11 mouse cellular contexts compared by ENCODE assay signal in genomic region chr2:45100628-45101027, GRCm38 (mm10). TPM values are rescaled to one million over a fixed set of nuclear protein-coding genes. Genes with fewer than 3 reads are reported as not detected.
A peak's percentile ranks its signal among the peaks of the same experiment; 100 is the strongest.
DNase-seq lines count a peak whose midpoint lies in the region; ATAC-seq lines count a peak whose summit lies in the region.
"Had no signal": no experiment of that assay in that cellular context is flagged by ENCODE, and none has a peak within 500 bp of the region (broad histone marks: within the 10 kb centered on the region; RNA-seq: fewer than 3 reads in every experiment).

No protein-coding gene starts in this region.

- 0 out of 2 replicates have a peak overlapping the region, but pooled peaks have one; percentile 0 for H3K9ac ChIP-seq in heart, embryonic 12.5 days
- H3K9ac ChIP-seq in liver, embryonic 11.5 days (ENCODE audit: low read depth, low read length) = no peak overlapping the region; the same call in 1 of the 2 replicates
- H3K9ac ChIP-seq: limb, embryonic 15.5 days had no signal

- no peaks in the 10 kb centered on the region for H3K9me3 ChIP-seq in heart, embryonic 12.5 days (replicated peaks)
- no peaks in the 10 kb centered on the region for H3K9me3 ChIP-seq in liver, embryonic 11.5 days (ENCODE audit: control insufficient read depth, low read length)
- H3K9me3 ChIP-seq: limb, embryonic 15.5 days had no signal

- H3K4me2 ChIP-seq in heart, embryonic 12.5 days = no peak overlapping the region
- H3K4me2 ChIP-seq in liver, embryonic 11.5 days = peak overlapping the region; percentile 48
- H3K4me2 ChIP-seq: limb, embryonic 15.5 days had no signal

- H3K36me3 ChIP-seq in heart, embryonic 12.5 days = no peaks in the 10 kb centered on the region
- H3K36me3 ChIP-seq in liver, embryonic 11.5 days (ENCODE audit: control insufficient read depth, insufficient read depth, low read length) = no peaks in the 10 kb centered on the region
- H3K36me3 ChIP-seq: limb, embryonic 15.5 days had no signal

- whole genome bisulfite sequencing in heart, embryonic 12.5 days = 48% methylated on average over 7 of the region's 7 CpGs
- 44% methylated on average over 7 of the region's 7 CpGs for WGBS in liver, embryonic 11.5 days

- ATAC-seq in heart, embryonic 12.5 days (ENCODE audit: insufficient number of reproducible peaks, low FRiP score) = peak; percentile 65; the same call in 1 of the 2 replicates
- ATAC-seq in liver, embryonic 11.5 days (replicated peaks; ENCODE audit: low FRiP score) = peak; percentile 49; the same call in 1 of the 2 replicates

- no peaks in the 10 kb centered on the region for H3K27me3 ChIP-seq in heart, embryonic 12.5 days (replicated peaks)
- no peaks in the 10 kb centered on the region for H3K27me3 ChIP-seq in liver, embryonic 11.5 days (replicated peaks; ENCODE audit: control insufficient read depth, insufficient read depth, low read length)

- peaks cover 82% of the 10 kb centered on the region for H3K4me1 ChIP-seq in heart, embryonic 12.5 days (replicated peaks)
- H3K4me1 ChIP-seq in liver, embryonic 11.5 days (replicated peaks; ENCODE audit: control insufficient read depth, insufficient read depth, low read length) = peaks cover 76% of the 10 kb centered on the region

- DNase-seq in heart, adult 8-10 months (ENCODE audit: low spot score) = no peak
- DNase-seq in right cerebral cortex, postnatal 25 days = peak; percentile 17
- no peak for DNase-seq in right cerebral cortex, postnatal 36 days (ENCODE audit: low spot score in 2 of 2)
- DNase-seq in liver, embryonic 11.5 days (ENCODE audit: low spot score) = no peak
- DNase-seq in cerebellum, adult 18-20 months = no peak
- DNase-seq in ovary, postnatal 14 days (ENCODE audit: low spot score) = no peak
- no peak for DNase-seq in spleen, adult 18-20 months
- DNase-seq: adrenal gland, postnatal 25 days; retina, postnatal 1 day had no signal

- 0 out of 2 replicates have a peak overlapping the region, but pooled peaks have one; percentile 10 for H3K27ac ChIP-seq in heart, embryonic 12.5 days (ENCODE audit: poor library complexity, severe bottlenecking)
- H3K27ac ChIP-seq in liver, embryonic 11.5 days (ENCODE audit: low read depth, low read length) = peak overlapping the region; percentile 57
- H3K27ac ChIP-seq: limb, embryonic 15.5 days had no signal

- no peak overlapping the region for H3K4me3 ChIP-seq in heart, embryonic 12.5 days
- no peak overlapping the region for H3K4me3 ChIP-seq in liver, embryonic 11.5 days (ENCODE audit: low read depth, low read length)
- H3K4me3 ChIP-seq: limb, embryonic 15.5 days had no signal

RNA-seq across cellular contexts. Expression of gene Zeb2, which starts 16.6 kb away (rescaled TPM):
- polyA plus RNA-seq in heart, embryonic 12.5 days (2016; fragmentation: Nextera tagmentation; extraction: Ambion mirVana) = 28.0 and 29.6 TPM in 2 replicates
- 10 to 100 TPM; 41.1 to 54.9 (median 50.8) TPM for total RNA-seq in heart, adult 8-10 months (2022)
- polyA plus RNA-seq in liver, embryonic 11.5 days (2014; fragmentation: Nextera tagmentation; extraction: Ambion mirVana) = 32.8 and 33.2 TPM in 2 replicates
